Mouse (Mus musculus) gonadal fat pad, adult 2 months (tissue): ENCODE results near the gene Hsf5. TPM values are rescaled to one million over a fixed set of nuclear protein-coding genes. Genes with fewer than 3 reads are reported as not detected.

Experiments
- DNase-seq: peaks from one replicate; pipeline ENCODE4 v3.0.0-alpha.2; 2012; ENCODE audit warnings: low read depth
- polyA plus RNA-seq: library from polyadenylated mRNA; depleted of rRNA; stranded (reverse); fragments of >200 nt; gene quantifications from 2 replicates; pipeline ENCODE4 v1.2.3, GENCODE M21; 2012; rRNA removed

Gene Hsf5
- polyA plus RNA-seq, 1 experiment, result 0.27 TPM

DNA sequence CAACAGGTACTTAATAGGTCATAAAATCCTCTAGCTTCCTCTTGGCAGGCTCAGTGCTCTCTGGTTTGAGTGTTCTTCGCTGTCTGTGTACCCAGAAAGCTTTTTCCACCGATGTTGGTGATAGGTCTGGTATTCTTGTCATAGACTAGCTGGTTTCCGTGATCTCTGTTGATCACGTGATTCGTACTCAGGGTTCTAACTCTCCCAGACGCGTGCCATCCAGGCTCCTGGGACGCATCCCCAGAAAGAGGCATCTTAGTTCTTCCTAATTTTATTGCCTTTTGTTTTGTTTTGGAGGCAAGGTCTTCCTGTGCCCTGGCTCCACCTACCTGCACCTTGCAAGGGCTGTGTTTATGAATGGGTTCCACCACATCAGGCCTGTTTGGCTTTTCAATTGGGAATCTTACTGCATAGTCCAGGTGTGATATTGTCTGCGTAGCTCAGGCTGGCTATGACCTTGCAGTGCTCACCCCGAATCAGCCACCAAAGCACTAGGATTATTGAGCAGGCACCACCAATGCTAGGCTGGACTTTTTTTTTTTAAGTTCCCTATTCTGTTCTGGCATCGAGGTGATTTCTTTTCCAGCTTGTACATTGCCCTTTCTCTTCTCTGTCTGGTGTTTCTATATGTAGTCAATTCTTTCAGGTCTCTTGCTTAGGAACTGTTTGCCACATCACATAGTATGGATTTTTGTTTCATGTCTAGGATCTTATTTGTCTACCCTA, 71.7 kb downstream of the Hsf5 start:
- DNase-seq, result no peak

DNA sequence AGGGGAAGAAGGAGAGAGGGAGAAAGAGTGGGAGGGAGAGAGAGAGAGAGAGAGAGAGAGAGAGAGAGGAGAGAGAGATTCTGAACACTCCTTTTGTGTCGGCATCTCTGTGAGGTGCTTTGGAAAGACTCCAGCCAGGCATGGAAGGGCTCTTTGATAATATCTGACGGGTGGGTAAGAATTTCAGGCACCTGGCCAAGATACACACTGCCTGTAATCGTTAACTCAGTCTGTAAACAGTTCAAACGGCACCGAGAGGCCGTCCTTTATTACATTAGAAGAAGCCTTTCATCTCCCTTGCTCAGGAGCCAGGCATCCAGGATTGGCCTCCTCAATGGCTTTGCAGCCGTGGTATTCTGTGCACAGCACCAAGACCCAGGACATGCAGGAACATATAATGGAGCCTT, 72.4 kb downstream of the Hsf5 start:
- no peak for DNase-seq

DNA sequence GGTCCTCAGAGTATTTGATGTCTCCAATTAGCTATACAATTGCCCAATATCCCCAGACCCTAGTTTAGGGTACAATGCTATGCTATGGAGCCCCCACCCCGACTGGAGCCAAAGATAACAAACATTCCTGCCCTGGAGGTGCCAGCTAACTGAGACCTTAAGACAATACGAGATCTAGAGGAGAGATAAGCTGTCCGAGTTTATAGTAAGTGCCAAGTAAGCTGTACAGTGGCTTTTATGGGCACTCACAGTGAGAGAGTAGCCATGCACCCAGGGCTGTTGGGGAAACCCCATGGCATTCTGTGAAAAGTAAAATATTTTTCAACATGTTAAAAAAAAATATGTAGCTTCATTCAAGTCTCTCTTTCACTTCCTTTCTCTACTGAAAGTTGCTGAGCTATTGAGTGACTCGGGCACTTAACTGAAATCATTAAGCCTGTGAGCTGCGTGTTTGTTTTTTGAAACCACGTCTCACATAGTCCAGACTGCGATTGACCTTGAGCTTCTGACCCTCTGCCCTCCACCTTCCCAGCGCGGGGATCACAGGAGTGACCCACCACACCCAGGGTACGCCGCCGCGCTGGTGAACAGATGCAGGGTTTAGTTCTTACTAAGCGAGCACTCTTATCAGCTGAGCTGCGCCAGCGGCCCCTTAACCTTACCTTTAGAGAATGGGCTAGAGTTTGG, 73.2 kb downstream of the Hsf5 start:
- DNase-seq, result no peak

DNA sequence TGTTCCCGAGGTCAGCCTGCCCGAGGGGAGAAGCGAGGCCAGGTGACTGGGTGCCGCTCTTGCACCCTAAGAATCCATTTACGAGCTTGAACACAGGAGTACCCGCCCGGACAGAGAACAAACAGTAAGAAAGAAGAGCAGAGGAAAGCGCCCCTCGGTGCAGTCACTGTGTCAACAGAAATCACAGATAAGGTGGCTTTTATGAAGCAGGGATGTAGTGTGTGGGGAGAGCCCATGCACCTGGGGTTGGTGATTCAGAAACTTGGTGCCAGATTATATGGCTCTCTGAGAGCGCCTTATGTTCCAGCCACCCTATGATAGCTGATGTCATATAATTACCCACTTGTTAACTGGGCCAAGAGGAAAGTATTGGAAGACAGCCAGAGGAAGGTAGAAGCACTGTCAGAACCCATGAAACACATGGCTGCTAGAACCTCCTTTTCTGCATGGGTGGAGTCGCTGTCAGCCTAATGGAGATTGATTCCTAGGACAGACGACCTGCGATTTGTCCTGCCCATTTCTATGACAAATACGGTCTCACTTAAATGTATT, 80.2 kb downstream of the Hsf5 start:
- DNase-seq, result no peak

DNA sequence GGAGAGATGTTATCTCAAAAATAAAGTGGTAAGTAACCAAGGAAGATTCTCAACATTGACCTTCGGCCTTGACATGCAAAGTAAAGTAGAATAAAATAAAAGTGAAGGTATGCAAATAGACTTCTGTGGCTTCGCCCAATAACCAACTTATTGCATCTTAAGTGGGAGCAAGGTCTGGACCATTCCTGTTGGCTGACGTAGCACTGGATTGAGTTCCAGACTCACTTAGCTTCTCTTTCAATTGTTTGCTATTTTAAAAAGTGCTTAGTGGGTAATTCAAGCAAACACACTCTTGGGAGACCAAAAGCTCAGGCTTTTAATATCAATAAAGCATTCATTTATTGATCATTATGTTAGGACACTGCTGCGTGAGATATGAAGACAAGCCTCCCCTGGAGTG, 81.2 kb downstream of the Hsf5 start:
- DNase-seq, result no peak

DNA sequence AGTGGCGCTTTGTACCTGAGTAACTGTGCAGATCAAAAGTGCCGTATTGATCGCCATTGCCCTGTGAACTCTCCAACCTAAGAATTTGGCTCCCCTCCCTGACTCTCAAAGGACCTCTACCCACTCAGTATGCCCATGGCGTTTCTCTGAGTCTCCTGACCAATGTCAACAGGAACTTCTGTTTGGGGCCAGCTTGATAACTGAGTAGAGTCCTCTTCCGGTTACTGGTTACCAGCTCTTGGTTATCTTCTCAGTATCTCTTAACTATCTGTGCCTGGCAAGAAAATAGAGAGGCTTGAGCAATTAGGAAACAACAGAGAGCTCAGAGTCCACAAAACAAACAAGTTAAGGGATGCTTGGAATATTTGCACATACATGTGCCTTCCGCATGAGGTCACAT, 84.1 kb downstream of the Hsf5 start:
- no peak for DNase-seq

DNA sequence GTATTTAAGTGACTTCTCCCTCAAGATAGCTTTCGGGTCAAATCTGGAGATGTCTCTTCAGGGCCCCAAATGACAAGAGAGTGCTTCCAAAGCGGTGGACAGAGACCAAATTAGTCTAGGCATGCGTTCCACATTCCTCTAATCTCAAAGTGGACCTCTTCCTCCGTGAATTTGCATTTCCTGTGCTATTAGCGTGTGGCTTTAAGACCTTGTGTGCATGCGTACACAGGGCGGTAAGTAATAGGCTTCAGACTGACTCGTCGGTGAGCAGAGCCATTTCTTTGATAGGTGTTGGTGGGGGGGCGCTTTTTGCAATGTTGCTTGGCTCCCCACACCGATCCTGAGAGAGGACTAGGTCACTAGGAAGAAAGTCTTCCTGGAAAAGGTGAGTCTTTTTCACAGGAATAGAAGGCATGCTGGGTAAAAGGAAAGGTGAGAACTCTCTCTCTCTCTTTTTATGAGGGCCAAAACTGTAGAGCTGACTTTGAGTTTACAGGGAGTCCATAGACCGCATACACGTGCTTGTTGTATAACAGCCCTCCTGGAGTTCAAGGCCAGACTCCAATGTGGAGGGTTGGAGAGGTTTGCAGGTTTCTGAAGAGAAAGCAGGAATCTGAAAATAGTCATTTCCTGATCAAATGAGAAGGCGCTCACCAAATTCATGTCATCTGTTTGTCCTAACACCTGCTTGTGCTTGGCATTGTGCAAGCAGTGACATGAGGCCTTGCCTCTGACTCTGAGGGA, 85.1 kb downstream of the Hsf5 start:
- no peak for DNase-seq

DNA sequence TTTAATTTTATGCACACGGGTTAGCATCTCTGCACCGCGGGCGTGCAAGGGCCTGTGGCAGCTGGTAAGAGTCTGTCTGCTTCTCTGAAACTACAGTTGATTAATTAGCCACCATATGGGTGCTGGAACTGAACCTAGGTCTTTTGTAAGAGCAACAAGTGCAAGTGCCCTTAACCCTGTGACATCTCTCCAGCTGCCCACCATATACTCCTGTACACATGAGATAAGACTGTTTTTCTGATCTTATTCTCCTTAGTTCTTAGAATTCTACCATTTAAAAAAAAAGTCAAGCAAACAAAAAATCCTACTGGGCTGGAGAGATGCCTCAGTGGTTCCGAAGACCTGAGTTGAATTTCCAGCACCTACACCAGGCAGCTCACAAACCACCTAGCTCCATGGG, 86.7 kb downstream of the Hsf5 start:
- DNase-seq, result no peak

DNA sequence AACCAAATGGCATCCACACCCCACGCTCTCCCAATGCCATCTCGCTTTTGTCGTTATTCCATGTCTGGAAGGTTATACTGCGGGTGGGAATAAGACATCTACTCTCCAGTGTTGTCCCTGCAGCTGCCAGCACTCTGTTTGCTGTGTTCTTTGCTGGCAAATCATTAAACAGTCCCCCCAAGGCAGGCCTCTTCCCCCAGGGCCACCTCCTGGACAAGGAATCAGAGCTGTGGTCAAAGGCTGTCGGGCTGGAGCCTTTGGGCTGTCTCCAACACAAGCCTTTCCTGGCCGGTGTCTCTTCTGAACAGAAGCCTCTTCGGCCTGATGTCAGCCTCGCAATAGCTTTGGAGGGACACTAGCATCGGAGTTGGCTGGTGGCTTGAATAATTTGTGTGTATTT, 87.3 kb downstream of the Hsf5 start:
- no peak for DNase-seq

DNA sequence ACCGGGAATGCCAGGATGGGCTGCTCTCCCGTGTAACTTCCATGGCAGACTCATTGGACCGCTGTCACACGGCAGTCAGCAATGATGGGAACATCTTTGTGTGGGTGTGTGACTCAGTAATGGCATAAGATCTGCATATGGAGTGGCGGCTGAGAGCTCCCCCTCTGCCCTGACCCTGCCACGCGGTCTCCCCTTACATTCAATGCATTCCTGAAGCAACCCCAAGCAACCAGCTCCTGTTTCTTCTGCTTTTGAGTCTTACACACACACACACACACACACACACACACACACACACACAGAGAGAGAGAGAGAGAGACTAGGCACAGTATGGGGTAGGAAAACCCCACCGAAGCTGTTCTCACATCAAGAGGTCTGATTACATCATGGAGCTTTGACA, 90.6 kb downstream of the Hsf5 start:
- no peak for DNase-seq

DNA sequence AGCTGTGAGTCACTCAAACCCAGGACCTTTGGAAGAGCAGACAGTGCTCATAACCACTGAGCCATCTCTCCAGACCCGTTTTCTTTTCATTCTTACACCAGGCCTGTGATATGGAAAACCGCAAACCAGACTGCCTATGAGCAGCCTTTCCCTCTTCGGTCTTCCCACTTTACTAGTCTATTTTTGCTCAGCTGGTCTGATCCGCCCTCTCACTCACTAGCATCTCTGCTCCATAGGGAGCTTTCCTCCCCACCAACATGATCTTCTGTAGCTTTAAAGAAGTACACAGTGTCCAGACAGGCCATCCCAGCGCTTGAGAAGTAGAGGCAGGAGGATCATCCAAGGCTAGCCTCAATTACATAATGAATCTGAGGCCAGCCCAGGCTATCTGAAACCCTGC, 92.0 kb downstream of the Hsf5 start:
- no peak for DNase-seq

Other genes with a start within 250 kb of the Hsf5 start
- gene Rad51c, start 212.2 kb upstream of the Hsf5 start, polyA plus RNA-seq, result 0.66 and 1.1 TPM in 2 replicates
- gene Tex14, start 212.1 kb upstream of the Hsf5 start, polyA plus RNA-seq, result 0.38 and 0.62 TPM in 2 replicates
- gene Gm11492, start 50.5 kb upstream of the Hsf5 start, polyA plus RNA-seq, result 0.15 and 0.37 TPM in 2 replicates
- gene Sept4, start 48.3 kb upstream of the Hsf5 start, polyA plus RNA-seq, result 39.0 and 40.1 TPM in 2 replicates
- gene Mtmr4, start 25.0 kb upstream of the Hsf5 start, polyA plus RNA-seq, result 29.9 and 31.7 TPM in 2 replicates
- gene Rnf43, start 45.6 kb downstream of the Hsf5 start, polyA plus RNA-seq, result 15.9 and 25.5 TPM in 2 replicates
- gene Supt4a, start 120.4 kb downstream of the Hsf5 start, polyA plus RNA-seq, result 83.7 and 91.5 TPM in 2 replicates
- gene Tspoap1, start 143.4 kb downstream of the Hsf5 start, polyA plus RNA-seq, result 2.7 and 3.7 TPM in 2 replicates
- 0.14 TPM in 1 of 2 replicates, not detected in the other for gene Mpo, start 176.4 kb downstream of the Hsf5 start, polyA plus RNA-seq
- 0.32 and 0.47 TPM in 2 replicates for gene Lpo, start 211.1 kb downstream of the Hsf5 start, polyA plus RNA-seq
- gene Mks1, start 236.1 kb downstream of the Hsf5 start, polyA plus RNA-seq, result 20.8 and 22.2 TPM in 2 replicates